Mouse (Mus musculus): ENCODE measurements around the gene Dpp9.
A peak's percentile ranks its signal among the peaks of the same experiment; 100 is the strongest.
"Not testable (repeated sequence)": the region's sequence is repeated elsewhere in the genome, so short reads cannot be mapped to it uniquely, and the experiment has no call there.

The Dpp9 gene

DNA sequence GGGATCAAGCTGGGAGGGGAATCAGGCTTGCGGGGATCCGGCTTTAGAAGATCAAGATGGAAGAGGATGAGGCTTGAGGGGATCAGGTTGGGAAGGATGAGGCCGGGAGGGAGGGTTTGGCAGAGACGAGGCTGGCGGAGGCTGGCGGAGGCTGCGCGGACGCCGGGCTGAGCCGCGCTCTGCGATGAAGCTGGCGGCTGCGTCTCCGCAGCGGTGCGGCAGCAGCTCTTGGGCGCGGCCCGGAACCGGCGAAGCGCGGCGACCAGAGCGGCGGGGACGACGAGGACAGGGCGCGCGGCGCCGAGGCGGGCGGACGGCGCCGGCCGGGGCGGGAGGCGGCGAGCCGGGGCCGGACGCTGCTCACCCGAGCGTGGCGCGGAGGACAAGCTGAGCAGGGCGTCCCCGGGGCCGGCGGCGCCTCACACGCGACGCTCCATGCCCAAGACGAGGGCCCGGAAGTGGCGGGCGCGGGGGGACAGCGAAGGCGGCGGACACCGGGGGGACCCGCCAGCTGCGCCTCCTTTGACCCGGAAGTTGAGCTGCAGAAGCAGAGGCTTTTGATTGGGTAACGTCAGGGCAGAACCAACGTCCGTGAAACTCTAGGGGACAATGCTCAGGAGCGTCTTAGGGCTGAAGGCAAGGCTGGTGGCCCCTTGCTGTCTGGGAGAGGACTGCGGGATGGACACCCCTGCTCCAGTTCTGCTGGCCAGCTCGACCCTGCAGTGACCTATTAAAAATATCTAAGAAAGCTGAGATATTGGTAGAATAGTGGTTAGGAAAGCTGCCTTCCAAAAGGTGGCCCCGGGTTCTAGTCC is at the start of gene Dpp9:
Gene Dpp9, minus strand, starts transcription at position 529 of the 815 bp plus-strand sequence.
- peak; percentile 90 for DNase-seq (ENCODE audit: low read depth)

DNA sequence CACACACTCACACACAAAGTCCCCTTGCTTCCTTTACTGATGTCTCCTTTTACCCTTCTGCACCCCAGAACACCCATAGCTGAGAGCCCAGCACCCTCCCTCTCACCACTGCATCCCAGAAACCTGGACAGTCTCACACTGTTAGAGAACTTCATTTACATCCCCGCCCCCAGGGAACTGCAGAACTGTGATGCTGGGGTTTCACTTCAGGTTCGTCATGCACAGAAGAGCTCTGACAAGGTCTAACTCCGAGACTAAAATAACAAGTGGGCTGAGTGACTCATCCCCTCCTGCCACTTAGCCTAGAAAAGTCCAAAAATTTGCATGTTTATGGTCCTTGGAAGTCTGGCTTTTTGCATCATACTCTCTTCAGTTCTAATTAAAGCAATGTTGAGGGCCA is 47.6 kb upstream of the Dpp9 start:
- DNase-seq (ENCODE audit: low read depth): no peak

DNA sequence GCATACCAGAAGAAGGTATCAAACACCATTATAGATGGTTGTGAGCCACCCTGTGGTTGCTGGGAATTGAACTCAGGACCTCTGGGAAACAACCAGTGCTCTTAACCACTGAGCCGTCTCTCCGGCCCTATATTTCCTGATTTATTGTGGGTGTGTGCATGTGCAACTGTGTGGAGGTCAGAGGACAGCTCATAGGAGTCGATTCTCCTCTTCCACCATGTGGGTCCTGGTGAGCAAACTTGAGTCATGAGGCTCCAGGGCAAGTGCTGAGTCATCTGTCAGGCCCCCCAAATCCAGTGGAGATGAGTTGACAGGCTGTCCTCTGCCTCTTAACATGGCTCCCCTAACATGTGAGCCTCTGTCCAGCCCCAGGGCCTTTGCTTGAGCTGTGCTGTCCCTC is 47.2 kb upstream of the Dpp9 start:
- no peak for DNase-seq (ENCODE audit: low read depth)

DNA sequence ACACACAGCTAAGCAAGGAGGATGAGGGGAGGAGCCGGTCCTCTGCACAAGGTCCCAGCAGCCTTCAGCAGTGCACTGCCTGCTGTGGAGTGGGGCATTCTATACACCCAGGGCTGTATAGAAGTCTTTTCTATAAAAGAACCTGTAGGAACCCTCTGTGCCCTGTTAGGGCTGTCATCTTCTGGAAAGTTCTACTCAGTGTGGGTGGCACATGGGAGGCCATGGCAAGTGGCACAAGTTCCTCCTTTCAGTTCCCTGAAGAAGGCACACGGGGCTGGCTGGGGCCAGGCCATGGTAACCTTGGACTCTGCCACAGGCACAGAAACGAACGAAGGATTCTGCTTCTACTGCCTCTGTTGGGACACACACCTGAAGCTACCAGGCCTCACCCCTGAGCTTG is 46.3 kb upstream of the Dpp9 start:
- no peak for DNase-seq (ENCODE audit: low read depth)

DNA sequence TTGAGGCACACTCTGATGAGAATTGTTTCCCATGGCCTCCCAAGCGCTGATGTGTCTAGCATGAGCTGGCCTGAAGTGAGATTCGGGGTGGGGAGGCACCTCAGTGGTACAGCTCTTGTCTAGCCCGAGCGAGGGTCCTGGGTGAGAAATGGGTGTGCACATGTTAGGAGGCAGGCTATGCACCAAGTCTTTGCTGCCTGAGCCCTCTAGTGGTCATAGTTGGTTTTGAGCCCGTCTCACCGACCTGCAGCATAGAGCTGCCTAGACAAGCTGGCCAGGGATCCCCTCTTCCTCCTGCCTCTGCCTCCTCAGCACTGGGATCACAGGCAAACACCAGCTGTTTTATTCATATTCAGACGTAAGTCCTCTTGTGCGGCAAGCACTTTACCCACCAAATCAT is 45.3 kb upstream of the Dpp9 start:
- DNase-seq (ENCODE audit: low read depth): peak; percentile 87

DNA sequence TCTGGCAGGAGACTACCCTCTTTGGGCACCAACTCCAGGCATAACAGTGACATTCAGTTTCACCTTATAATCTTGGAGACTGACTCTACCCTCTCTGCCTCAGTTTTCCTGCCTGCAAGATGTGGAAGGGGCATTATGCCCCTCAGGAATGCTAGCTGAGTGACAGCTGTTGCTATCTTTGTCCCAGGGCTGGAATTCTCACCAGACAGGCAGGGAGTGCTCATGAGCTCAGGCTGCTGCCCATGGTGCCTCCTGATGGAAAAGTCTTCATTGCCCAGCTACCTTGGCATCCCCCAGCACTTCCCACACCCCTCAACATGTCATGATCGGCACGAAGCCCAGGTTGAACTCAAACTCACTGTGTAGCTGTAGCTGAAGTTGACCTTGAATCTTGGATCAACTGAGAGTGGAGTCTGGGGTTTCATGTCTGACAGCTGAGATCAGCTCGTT is 44.0 kb upstream of the Dpp9 start:
- DNase-seq (ENCODE audit: low read depth): no peak

DNA sequence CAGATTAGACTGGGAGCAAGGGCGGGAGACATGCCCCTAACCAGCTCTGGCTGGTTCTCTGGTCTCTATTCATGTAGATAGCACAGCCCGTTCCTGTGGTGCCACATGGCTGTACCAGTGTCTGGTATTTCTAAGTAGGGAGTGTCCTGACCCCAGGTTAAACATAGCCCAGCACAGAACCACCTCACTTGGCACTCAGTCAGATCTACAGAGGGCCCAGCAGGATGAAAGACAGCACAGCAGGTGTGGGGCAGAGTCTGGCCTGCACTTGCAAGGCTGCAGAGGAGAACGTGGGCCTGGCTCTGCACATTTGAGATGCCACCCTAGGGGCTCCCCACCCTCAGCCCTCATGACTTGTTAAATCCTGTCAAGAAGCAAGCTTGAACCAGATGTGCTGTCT is 42.5 kb upstream of the Dpp9 start:
- no peak for DNase-seq (ENCODE audit: low read depth)

DNA sequence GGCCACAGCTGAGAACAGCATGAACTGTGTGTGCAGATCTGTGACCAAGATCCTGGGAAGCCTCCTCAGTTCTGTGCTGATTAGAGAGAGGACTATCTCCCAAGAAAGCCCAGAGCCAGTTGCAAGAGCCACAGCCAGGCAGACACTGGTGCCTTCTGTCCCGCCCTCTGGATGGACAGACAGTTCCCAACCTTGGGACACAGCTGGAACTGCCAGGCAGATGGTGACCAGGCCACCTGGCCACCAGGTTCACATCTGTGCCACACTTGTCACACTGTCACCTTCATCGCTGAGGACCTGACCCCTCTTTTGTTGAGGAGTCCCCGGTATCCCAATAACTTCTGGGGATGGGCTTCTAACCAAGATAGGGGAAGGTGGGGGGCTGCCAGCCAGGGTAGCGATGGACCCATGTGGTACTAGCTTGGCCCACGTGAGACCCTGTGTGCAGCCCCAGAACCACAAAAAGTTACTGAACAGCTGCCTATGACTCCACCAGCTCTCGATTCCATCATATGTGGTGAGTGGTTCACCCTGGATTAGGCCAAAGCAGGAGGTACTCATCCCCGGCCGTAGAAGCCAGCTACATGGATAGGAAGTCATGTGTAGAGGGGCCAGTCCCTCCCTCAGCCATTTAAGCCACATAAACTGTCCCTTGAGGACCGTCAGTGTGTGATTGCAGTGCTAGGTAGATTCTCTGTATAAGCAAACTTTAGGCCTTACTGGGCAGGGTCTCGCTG is 40.8 kb upstream of the Dpp9 start:
- no peak for DNase-seq (ENCODE audit: low read depth)

DNA sequence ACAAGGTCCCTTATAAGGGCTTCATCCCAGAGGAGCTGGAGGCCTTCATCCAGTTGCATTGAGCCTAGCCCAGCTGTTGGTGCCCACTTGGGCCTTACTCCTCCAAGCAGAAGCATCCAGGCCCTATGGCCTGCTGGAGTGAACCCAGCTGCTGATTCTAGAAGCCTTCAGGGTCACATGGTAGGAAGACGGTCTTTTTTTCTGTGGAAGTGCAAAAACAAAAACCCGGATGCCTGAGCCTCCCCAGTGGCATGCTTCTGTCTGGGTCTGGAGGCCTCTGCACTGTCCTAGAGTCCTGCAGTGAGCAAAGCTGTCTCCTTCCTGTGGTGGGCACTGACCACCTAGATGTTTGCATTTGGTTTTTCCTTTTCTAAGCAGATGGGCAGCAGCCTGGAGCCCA is 40.1 kb upstream of the Dpp9 start:
- DNase-seq (ENCODE audit: low read depth): not testable (repeated sequence)

DNA sequence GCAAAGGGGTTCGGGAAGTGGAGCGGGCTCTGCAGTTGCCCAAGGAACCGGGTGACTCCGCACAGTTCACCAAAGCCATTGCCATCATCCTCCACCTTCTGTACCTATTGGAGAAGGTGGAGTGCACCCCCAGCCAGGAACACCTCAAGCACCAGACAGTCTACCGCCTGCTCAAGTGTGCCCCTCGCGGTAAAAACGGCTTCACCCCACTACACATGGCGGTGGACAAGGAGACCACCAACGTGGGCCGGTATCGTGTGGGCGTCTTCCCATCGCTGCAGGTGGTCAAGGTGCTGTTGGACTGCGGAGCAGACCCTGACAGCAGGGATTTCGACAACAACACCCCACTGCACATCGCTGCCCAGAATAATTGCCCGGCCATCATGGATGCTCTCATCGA is 39.6 kb upstream of the Dpp9 start:
- not testable (repeated sequence) for DNase-seq (ENCODE audit: low read depth)

DNA sequence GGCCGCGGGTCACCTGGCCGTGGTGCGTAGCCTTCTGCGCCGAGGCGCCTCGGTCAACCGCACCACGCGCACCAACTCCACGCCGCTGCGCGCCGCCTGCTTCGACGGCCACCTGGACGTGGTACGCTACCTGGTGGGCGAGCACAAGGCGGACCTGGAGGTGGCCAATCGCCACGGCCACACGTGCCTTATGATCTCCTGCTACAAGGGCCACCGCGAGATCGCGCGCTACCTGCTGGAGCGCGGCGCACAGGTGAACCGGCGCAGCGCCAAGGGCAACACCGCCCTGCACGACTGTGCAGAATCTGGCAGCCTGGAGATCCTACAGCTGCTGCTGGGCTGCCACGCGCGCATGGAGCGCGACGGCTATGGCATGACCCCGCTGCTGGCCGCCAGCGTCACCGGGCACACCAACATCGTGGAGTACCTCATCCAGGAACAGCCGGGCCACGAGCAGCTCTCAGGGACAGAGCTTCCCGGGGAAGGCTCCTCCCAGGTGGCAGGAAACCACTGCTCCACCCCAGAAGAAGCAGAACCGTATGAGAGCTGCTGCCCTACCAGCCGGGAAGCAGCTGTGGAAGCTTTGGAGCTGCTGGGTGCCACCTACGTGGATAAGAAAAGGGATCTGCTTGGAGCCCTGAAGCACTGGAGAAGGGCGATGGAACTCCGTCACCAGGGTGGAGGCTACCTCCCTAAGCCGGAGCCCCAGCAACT is 38.6 kb upstream of the Dpp9 start:
- peak; percentile 46 for DNase-seq (ENCODE audit: low read depth)

DNA sequence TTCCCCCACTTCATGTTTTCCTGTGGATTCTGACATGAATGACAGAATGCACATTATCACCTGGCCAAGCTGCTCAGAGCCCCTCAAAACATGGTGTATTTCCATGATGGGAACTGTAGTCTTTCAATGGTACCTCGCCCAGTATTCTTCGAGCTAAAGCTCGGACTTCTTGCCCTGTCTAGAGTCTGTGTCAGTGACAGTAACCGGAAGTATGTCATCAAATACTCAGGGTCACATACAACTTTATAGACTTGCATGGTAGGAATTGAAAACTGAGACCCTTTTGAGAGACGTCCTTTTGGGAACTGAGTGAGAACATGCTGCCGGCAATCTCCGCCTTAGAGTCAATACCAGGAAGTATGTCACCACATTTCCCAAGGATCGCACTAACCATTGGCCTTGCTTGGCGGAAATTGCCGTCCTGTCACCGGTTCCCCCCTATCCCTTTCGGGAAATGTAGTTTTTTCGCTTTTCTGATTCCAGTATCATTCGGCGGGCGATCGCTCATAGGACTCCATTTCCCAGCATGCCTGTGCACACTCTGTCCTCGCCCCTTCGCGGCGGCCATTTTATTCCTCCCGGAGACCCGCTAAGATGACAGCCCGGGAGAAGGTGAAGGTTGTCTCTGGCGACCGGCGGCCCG is 37.7 kb upstream of the Dpp9 start, which contains the start of gene Fem1a:
Gene Fem1a, plus strand, starts transcription at position 572 of the 643 bp plus-strand sequence.
- DNase-seq (ENCODE audit: low read depth): peak; percentile 98

DNA sequence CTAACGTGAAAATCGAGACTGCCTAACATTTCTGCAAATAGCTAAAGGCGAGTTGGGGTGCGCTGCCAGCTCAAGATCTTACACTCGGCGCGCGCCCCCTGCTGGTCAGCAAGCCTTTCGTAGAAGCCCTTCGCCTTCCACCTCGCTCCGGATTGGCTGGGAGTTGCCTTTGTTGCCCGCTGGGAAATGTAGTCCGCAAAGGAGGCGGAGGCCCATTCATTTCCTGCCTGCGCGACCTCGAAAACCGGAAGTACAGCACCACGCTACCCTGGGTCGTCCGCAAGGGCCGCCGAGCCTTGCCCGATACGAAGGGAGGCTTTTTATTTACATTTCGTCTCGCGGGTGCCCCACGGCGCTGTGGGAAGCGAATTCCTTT is 37.1 kb upstream of the Dpp9 start:
- DNase-seq (ENCODE audit: low read depth): peak; percentile 99

DNA sequence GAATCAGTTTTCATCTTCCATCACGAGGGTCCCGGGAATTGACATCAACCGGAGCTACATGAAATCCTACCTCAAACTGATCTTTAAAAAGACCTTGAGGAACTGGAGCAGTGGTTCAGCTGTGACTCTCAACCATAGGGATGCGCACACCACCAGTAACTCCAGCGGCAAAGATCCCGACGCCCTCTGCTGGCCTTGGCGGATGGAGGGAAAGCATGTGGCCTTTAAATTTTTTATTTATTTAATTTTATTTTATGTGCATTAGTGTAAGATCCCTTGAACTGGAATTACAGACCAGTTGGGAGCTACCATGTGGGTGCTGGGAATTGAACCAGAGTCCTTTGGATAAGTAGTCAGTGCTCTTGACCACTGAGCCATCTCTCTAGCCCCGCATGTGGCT is 36.7 kb upstream of the Dpp9 start:
- no peak for DNase-seq (ENCODE audit: low read depth)

DNA sequence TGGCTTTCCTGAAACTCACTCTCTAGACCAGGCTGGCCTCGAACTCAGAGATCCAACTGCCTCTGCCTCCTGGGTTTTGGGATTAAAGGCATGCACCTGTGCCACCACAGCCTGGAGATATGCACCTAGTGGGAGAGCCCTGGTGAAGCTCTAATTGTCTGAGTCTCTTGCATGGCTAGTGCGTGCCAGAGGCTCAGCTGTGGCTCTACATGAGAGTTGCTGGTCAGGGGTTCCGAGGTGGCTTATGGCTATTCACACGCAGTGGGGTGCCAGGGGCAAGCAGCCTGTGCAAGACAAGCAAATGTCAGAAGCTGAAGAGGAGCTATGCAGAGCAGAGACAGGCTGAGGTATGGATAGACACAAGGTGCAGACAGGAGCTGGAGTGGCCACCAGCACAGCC is 36.0 kb upstream of the Dpp9 start:
- DNase-seq (ENCODE audit: low read depth): no peak

DNA sequence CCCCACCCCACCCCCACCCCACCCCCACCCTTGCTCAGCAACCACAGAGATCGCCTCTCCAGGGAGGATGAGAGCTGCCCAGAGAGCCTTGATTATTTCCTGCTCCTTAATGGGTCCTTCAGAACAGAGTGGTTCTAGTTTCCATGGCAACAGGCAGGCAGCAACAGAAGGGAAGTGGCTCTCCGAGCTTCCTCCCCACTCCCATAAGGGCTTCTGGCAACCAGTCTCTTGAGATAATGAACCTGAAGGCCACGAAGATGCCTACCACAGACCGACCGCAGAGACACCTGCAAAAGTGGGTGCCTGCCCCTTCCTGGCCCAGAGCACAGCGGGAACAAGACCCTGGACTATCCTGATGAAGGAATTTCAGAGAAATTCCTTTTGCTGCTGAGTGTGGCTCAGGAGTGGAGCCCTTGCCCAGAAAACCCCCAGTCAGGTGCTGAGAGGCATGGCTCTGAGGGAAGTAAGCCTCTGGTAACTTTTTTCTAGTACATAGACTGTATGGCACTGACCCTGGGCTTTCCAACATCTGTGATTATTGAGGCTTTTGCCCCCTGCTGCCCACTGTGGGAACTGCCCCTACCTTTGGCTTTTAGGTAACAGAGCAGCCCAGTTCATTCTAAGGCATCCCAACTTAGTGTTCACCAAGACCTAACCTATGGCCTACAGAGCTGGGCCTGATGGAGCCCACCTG is 32.6 kb upstream of the Dpp9 start:
- DNase-seq (ENCODE audit: low read depth): peak; percentile 86

DNA sequence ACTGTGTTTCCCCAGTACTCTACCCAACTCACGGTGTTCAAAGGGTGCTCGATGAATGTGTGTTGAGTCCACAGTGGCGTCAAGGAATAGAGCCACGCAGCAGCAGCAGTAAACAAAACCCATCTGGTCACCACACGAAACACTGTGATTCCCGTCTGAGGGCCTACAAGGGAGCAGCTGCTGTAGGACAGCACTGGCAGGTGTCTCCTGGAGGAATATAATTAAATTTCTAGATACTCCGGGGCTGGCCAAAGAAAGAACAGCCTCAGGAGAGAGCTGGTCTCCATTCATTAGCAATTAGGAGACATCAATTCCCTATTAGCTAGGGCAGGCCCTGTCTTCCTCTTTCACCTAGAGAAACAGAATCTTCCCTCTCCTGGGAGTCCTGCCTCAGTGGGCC is 26.9 kb upstream of the Dpp9 start:
- DNase-seq (ENCODE audit: low read depth): no peak

DNA sequence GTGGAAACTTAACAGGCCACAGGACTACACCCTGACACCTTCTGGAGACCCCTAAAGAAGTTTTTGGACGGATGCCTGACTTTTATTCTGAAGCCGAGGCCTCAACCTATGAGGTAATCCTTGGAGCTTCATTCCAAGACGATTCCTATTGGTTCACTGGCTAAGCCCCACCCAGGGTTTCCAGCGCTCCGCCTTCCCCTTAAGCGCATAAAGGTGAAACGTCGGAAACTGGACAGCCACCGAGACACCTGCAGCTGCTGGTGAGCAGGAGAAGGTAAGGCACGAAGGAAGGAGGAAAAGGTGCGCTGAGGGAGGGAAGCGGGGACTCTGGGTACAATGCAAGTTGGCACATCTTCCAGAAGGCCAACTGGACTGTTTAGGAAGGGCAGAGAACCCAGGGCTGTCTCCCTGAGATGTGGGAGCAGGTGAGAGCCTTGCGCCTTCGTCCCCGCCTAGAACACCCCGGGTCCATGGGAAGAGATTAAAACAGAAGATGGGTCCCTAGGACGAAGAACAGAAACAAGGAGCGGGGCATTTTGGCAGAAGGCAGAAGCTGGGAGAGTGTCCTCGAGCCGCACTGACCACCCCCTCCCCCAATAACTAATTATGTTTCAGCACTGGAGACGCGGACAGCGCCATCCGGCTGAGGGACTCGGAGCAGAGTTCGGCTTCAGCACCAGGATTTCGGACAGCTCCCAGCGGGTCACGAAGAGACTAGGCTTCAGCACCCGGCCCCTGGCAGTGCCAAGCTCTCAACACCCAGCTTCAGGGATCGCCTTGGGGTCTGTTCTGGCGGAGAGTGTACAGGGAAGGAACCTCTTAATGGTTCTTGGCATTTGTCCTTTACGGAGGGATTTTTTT is 23.1 kb upstream of the Dpp9 start:
- DNase-seq (ENCODE audit: low read depth): peak; percentile 83

DNA sequence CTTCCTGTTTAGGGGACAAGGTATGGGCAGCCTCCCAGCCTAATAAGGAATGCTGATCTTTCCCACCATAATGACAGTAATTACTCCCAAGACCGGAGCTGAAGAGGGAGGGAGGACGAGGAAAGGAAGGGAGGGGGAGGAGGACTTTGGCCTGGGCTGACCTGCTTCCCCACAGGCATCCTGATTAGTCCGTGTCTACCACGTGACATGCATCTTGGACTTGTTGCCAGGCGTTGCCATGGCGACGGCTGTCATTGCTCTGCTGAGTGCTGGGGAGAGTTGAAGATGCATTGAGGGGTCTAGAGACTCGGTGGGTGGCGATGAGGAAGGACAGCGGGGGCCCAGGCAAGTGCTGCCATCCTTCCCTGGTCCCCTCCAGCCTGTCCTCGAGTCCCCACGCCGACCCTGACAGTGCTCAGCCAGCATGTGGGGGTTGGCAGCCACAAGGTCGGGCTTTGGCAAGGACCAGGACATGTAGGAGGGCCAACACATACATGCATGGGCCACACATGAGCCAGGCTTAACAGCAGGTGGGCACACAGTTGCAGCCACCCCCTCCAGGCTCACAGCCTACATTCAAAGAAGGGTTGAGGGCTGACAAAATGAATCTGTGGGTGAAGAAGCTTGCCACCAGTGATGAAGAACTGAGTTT is 15.2 kb upstream of the Dpp9 start:
- no peak for DNase-seq (ENCODE audit: low read depth)

DNA sequence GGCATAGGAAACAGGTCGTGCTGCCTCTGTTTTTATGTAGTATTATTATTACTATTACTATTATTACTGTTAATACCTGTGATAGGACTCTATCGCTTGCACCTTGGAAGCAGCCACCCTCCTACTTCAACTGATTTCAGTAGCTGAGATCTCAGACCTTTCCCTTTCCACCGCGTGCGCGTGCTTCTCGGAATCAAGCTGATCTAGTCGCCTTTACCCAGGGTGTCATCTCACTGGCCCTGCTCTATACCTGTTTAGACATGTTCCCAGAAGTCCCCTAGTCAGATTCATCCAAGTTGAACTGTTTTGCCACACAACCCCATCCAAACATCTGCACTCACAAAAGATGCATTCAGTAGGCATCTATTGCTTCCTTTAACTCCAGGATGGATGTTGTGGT is 14.7 kb upstream of the Dpp9 start:
- no peak for DNase-seq (ENCODE audit: low read depth)

Measured in naive thymus-derived CD4-positive, alpha-beta T cell, adult 2 months (primary cell).